Mouse (Mus musculus): ENCODE measurements around the gene Strn. TPM values are rescaled to one million over a fixed set of nuclear protein-coding genes. Genes with fewer than 3 reads are reported as not detected.

Gene Strn
- polyA plus RNA-seq, 1 experiment: 7.8 TPM

DNA sequence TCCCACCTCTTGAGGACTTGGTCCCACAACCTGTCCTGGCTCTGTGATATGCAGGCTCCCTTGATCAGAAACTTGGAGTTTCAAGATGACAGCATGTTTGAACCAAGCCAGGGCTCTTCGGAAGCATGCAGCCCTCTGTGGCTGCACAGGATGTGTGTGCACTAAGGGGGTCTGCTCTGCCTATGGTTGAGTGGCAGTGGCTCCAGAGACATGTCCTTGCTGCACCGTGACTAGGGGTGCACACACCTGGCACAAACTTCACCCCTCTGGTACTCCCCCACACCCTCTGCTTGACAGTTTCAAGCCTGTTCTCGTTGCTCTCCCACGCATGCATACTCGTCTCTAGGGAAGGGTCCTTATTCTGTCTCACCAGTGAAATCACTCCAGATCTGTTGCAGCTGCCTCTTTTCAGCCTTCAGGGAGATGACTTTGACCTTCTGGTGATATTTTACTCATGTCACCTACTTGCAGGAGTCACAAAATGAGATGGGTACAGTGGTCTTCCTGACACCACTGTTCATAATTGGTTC is 118.8 kb downstream of the Strn start:
- Histone ChIP-seq H3K4me1 (ENCODE audit: control insufficient read depth, insufficient read depth, insufficient read length, low read length) (no peaks in the 10 kb centered on the region), H3K27ac (replicated peaks; ENCODE audit: low read depth, low read length) (no peak overlapping the region), H3K4me3 (ENCODE audit: insufficient read depth, low read depth, low read length) (no peak overlapping the region)

- no peaks in the 10 kb centered on the region for H3K4me1 ChIP-seq (ENCODE audit: control insufficient read depth, insufficient read depth, insufficient read length, low read length)
- H3K27ac ChIP-seq (replicated peaks; ENCODE audit: low read depth, low read length): no peak overlapping the region
- H3K4me3 ChIP-seq (ENCODE audit: insufficient read depth, low read depth, low read length): no peak overlapping the region
These were observed 121.9 kb downstream of the Strn start for GRCm38 (mm10) chr17:78615096-78615495.

GRCm38 (mm10) chr17:78614481-78614880 is 122.5 kb downstream of the Strn start:
- no peak overlapping the region for H3K27ac ChIP-seq (replicated peaks; ENCODE audit: low read depth, low read length)
- no peak overlapping the region for H3K4me3 ChIP-seq (ENCODE audit: insufficient read depth, low read depth, low read length)
- H3K4me1 ChIP-seq (ENCODE audit: control insufficient read depth, insufficient read depth, insufficient read length, low read length): no peaks in the 10 kb centered on the region

GRCm38 (mm10) chr17:78611117-78611516 is 125.9 kb downstream of the Strn start:
- Histone ChIP-seq H3K4me3 (ENCODE audit: insufficient read depth, low read depth, low read length) (no peak overlapping the region), H3K4me1 (ENCODE audit: control insufficient read depth, insufficient read depth, insufficient read length, low read length) (no peaks in the 10 kb centered on the region), H3K27ac (replicated peaks; ENCODE audit: low read depth, low read length) (no peak overlapping the region)

DNA sequence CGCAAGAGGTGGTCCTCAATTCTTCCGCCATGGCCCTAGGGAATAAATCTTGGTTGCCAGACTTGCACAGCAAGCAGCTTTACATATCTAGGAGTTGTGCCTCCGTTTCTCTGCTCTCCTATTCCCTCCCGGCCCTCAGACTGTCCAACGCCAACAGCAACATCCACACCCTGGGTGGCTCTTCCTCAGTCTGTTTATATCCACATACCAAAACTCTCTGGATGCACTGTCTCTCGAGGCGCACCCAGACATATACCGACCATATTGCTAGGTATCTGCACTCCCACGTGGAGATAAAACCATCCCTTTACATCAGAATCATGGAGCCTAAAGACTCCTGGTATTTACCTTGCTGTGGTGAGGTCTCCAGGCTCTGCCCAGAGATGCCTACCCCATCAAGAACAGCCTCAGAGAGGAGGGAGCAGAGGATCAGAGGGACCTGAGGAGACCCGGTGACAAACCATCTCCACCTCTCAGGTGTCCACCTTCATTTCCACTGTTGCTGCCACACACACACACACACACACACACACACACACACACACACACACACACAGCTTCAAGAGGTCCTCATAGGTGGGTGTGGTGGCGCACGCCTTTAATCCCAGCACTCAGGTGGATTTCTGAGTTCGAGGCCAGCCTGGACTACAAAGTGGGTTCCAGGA is 127.7 kb downstream of the Strn start:
- no peaks in the 10 kb centered on the region for H3K4me1 ChIP-seq (ENCODE audit: control insufficient read depth, insufficient read depth, insufficient read length, low read length)
- H3K4me3 ChIP-seq (ENCODE audit: insufficient read depth, low read depth, low read length): no peak overlapping the region
- H3K27ac ChIP-seq (replicated peaks; ENCODE audit: low read depth, low read length): no peak overlapping the region

- Histone ChIP-seq H3K4me1 (ENCODE audit: control insufficient read depth, insufficient read depth, insufficient read length, low read length) (no peaks in the 10 kb centered on the region), H3K27ac (replicated peaks; ENCODE audit: low read depth, low read length) (no peak overlapping the region), H3K4me3 (ENCODE audit: insufficient read depth, low read depth, low read length) (no peak overlapping the region)
These were observed 128.3 kb downstream of the Strn start for GRCm38 (mm10) chr17:78608716-78609115.

DNA sequence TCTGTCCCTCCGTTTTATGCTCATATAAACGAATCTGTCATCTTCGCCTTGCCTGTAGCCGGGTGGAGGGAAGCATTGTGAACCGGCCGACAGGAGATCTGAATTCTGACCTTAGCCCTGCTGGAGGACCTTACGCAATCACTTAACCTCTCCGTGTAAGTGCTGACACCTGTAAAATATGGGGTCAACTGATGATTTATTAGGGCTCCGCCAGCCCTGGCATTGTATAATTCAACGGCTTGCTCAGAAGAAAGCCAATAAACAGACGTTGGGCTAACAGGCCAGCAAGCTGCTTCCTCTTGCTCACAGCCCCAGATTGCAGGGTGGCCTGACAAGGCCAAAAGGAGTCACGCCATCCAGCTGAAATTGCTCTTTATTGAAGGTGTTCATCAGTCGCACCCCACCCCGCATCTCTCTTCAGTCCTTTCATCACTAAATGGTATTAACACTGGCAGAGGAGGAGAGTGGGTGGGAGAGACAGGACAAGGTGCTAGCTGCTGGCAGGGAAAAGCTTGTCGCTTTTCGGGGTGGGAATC is 128.8 kb downstream of the Strn start:
- no peaks in the 10 kb centered on the region for H3K4me1 ChIP-seq (ENCODE audit: control insufficient read depth, insufficient read depth, insufficient read length, low read length)
- H3K27ac ChIP-seq (replicated peaks; ENCODE audit: low read depth, low read length): no peak overlapping the region
- H3K4me3 ChIP-seq (ENCODE audit: insufficient read depth, low read depth, low read length): no peak overlapping the region

DNA sequence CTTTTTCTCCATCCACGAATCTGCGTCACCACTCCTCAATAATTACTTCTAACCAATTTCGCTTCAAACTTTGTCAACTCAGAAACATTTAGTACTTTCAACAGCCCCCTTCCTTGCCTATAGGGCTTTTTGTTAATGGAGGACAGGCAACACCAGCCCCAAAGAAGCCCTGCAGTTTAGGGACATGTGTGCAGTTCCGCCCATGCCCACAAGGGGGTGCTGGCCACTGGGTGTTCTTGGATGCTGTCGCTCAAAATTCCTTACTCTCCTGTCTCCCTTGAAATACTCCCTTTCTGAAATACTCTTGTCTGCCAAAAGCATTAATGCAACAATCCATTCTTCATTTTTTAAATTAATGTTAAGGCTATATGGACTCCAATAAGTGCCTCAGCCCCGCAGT is 132.6 kb downstream of the Strn start:
- Histone ChIP-seq H3K4me3 (ENCODE audit: insufficient read depth, low read depth, low read length) (no peak overlapping the region), H3K27ac (replicated peaks; ENCODE audit: low read depth, low read length) (no peak overlapping the region), H3K4me1 (ENCODE audit: control insufficient read depth, insufficient read depth, insufficient read length, low read length) (no peaks in the 10 kb centered on the region)

DNA sequence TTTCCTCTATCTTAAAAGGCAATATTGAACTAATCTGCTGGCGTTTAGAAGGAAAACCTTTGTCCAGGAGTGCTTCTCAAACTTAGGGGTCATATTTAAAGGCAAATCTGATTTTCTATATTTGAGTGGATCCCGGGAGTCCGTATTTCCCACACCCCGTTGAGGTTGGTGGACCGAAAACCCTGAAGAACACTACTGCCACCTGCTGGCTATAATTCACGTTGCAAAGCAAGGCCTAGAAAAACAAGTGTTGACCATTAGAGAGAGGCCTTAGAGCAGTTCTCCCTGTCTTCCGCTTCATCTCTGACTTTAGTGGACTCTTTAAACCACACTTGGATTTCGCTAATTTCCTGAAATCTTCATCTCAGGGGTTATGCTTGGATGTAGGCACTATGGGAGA is 133.1 kb downstream of the Strn start:
- no peak overlapping the region for H3K27ac ChIP-seq (replicated peaks; ENCODE audit: low read depth, low read length)
- no peak overlapping the region for H3K4me3 ChIP-seq (ENCODE audit: insufficient read depth, low read depth, low read length)
- H3K4me1 ChIP-seq (ENCODE audit: control insufficient read depth, insufficient read depth, insufficient read length, low read length): no peaks in the 10 kb centered on the region

DNA sequence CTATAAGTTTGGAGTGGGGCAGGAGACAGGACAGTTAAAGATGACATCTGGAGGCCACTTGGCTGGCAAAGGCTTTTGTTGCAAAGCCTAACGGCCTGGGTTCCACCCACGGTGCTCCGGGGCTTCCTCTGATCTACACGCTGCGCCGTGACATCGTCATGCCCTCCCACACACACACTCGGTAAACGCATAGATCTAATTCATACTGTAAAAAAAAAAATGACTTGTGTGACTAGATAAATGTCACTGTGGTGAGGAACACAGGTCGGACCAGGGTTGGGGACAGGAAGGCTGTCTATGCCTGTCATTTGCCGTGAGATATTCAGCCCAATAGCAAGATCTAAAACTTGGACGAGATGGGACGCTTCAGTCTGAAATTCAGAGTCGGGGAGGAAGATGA is 134.7 kb downstream of the Strn start:
- no peak overlapping the region for H3K4me3 ChIP-seq (ENCODE audit: insufficient read depth, low read depth, low read length)
- H3K4me1 ChIP-seq (ENCODE audit: control insufficient read depth, insufficient read depth, insufficient read length, low read length): no peaks in the 10 kb centered on the region
- H3K27ac ChIP-seq (replicated peaks; ENCODE audit: low read depth, low read length): no peak overlapping the region

DNA sequence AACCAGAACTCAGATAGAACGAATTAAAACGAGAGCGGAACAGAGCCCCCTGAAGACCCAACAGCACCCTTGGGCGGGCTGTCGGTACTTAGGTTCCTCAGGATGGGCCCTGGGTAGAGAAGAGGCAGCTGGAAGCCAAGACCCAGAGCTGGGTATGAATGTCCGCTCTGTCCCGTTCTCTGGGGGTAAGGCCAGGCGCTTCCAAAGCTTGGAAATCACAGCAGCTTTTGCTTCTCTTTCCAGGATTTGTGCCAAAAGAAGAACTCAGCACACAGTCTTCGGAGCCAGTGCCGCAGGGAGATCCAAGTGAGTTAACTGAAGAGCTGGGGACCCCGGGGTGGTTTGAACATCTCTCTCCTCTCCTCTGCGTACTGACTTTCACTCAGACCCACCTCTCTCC is 135.4 kb downstream of the Strn start:
- H3K4me1 ChIP-seq (ENCODE audit: control insufficient read depth, insufficient read depth, insufficient read length, low read length): no peaks in the 10 kb centered on the region

GRCm38 (mm10) chr17:78601042-78601441 is 136.0 kb downstream of the Strn start:
- Histone ChIP-seq H3K4me1 (ENCODE audit: control insufficient read depth, insufficient read depth, insufficient read length, low read length) (no peaks in the 10 kb centered on the region), H3K4me3 (ENCODE audit: insufficient read depth, low read depth, low read length) (no peak overlapping the region), H3K27ac (replicated peaks; ENCODE audit: low read depth, low read length) (no peak overlapping the region)

More for the DNA sequence above, 135.4 kb downstream of the Strn start:
- Histone ChIP-seq H3K27ac (replicated peaks; ENCODE audit: low read depth, low read length) (no peak overlapping the region), H3K4me3 (ENCODE audit: insufficient read depth, low read depth, low read length) (no peak overlapping the region)

Other genes starting within 250 kb of the Strn start
- gene Vit, start 229.1 kb downstream of the Strn start, polyA plus RNA-seq (2012; ENCODE audit: insufficient read depth, insufficient read length, missing spikeins): 0.83 and 2.1 TPM in 2 replicates
- 24.7 and 32.8 TPM in 2 replicates for gene Heatr5b, start 98.2 kb upstream of the Strn start, polyA plus RNA-seq (2012; ENCODE audit: insufficient read depth, insufficient read length, missing spikeins)
- 39.0 and 60.0 TPM in 2 replicates for gene Gpatch11, start 98.4 kb upstream of the Strn start, polyA plus RNA-seq (2012; ENCODE audit: insufficient read depth, insufficient read length, missing spikeins)
- 10.0 and 12.0 TPM in 2 replicates for gene Eif2ak2, start 145.4 kb upstream of the Strn start, polyA plus RNA-seq (2012; ENCODE audit: insufficient read depth, insufficient read length, missing spikeins)
- gene Sult6b1, start 169.8 kb upstream of the Strn start, polyA plus RNA-seq (2012; ENCODE audit: insufficient read depth, insufficient read length, missing spikeins): not detected in 2 replicates
- gene Cebpzos, start 179.3 kb upstream of the Strn start, polyA plus RNA-seq (2012; ENCODE audit: insufficient read depth, insufficient read length, missing spikeins): 88.0 and 93.4 TPM in 2 replicates
- gene Cebpz, start 199.9 kb upstream of the Strn start, polyA plus RNA-seq (2012; ENCODE audit: insufficient read depth, insufficient read length, missing spikeins): 23.0 and 27.2 TPM in 2 replicates
- 69.0 and 96.7 TPM in 2 replicates for gene Ndufaf7, start 199.9 kb upstream of the Strn start, polyA plus RNA-seq (2012; ENCODE audit: insufficient read depth, insufficient read length, missing spikeins)